Mouse (Mus musculus) myocyte (in vitro differentiated cells): ENCODE results near the gene Catip. TPM values are rescaled to one million over a fixed set of nuclear protein-coding genes. Genes with fewer than 3 reads are reported as not detected.

Experiments
- H3K27me3 ChIP-seq: one replicate; pipeline ENCODE4 v1.6.1; 2011; ENCODE audit not compliant: control insufficient read depth, insufficient read depth, insufficient read length
- H3K36me3 ChIP-seq: one replicate; pipeline ENCODE4 v1.6.1; 2011; ENCODE audit not compliant: control insufficient read depth, insufficient read depth
- H3K4me2 ChIP-seq: one replicate; pipeline ENCODE4 v1.6.1; 2011; ENCODE audit warnings: low read depth, control low read depth
- H3K4me3 ChIP-seq: one replicate; pipeline ENCODE4 v1.5.1; 2011; ENCODE audit warnings: mild to moderate bottlenecking, control low read depth, moderate library complexity
- H3K79me2 ChIP-seq: one replicate; pipeline ENCODE4 v1.6.1; 2011; ENCODE audit not compliant: control insufficient read depth, insufficient read depth
- H3ac ChIP-seq: one replicate; pipeline ENCODE4 v1.6.1; 2011; ENCODE audit not compliant: control insufficient read depth, insufficient read length
- CEBPB ChIP-seq: IDR thresholded peaks from 2 replicates; pipeline ENCODE4 v1.6.1; 2011; ENCODE audit warnings: mild to moderate bottlenecking, moderate library complexity; ENCODE audit not compliant: poor library complexity, insufficient read depth, severe bottlenecking
- E2F4 ChIP-seq: IDR thresholded peaks from one replicate; pipeline ENCODE4 v1.6.1; 2011; ENCODE audit warnings: mild to moderate bottlenecking, control low read depth, moderate library complexity; ENCODE audit not compliant: insufficient read depth
- MAX ChIP-seq: IDR thresholded peaks from one replicate; pipeline ENCODE4 v1.6.1; 2011; ENCODE audit warnings: low read depth, mild to moderate bottlenecking, control low read depth
- MYOD1 ChIP-seq, 3 experiments: IDR thresholded peaks; one replicate each; pipeline ENCODE4 v1.6.1; 2011; ENCODE audit warnings: control low read depth in 2 of 3, low read depth in 2 of 3, mild to moderate bottlenecking in 2 of 3, moderate library complexity in 1 of 3; ENCODE audit not compliant: insufficient read length in 2 of 3, control insufficient read depth in 1 of 3
- MYOG ChIP-seq, 3 experiments: IDR thresholded peaks; one replicate each; pipeline ENCODE4 v1.6.1; 2011; ENCODE audit warnings: control low read depth in 2 of 3, low read depth in 2 of 3, mild to moderate bottlenecking in 2 of 3; ENCODE audit not compliant: insufficient read length in 2 of 3, control insufficient read depth in 1 of 3, insufficient read depth in 1 of 3
- POLR2A ChIP-seq: IDR thresholded peaks from one replicate; pipeline ENCODE4 v1.6.1; 2011; ENCODE audit warnings: low read depth, mild to moderate bottlenecking, control low read depth, moderate library complexity; ENCODE audit not compliant: insufficient read length
- POLR2AphosphoS2 ChIP-seq: IDR thresholded peaks from one replicate; pipeline ENCODE4 v1.6.1; 2011; ENCODE audit warnings: low read depth, control low read depth; ENCODE audit not compliant: insufficient read length
- REST ChIP-seq: IDR thresholded peaks from one replicate; pipeline ENCODE4 v1.6.1; 2011; ENCODE audit warnings: mild to moderate bottlenecking, control low read depth, moderate library complexity; ENCODE audit not compliant: insufficient read depth, insufficient read length
- SRF ChIP-seq: IDR thresholded peaks from one replicate; pipeline ENCODE4 v1.6.1; 2011; ENCODE audit warnings: low read depth; ENCODE audit not compliant: control insufficient read depth, insufficient read length
- TCF12 ChIP-seq: IDR thresholded peaks from one replicate; pipeline ENCODE4 v1.6.1; 2011; ENCODE audit warnings: mild to moderate bottlenecking, control low read depth; ENCODE audit not compliant: poor library complexity, insufficient read depth, severe bottlenecking
- TCF3 ChIP-seq: IDR thresholded peaks from one replicate; pipeline ENCODE4 v1.6.1; 2011; ENCODE audit warnings: low read depth, control low read depth; ENCODE audit not compliant: insufficient read length
- USF1 ChIP-seq: IDR thresholded peaks from one replicate; pipeline ENCODE4 v1.6.1; 2011; ENCODE audit warnings: low read depth, mild to moderate bottlenecking, control low read depth, moderate library complexity
- polyA plus RNA-seq: library from polyadenylated mRNA; unstranded; fragments of >200 nt; fragmentation: generic; extraction: Trizol; gene quantifications from one replicate; pipeline ENCODE4 v1.2.1, GENCODE M21; 2012; ENCODE audit warnings: missing spikeins

Gene Catip
- polyA plus RNA-seq, 1 experiment: 0.10 TPM

DNA sequence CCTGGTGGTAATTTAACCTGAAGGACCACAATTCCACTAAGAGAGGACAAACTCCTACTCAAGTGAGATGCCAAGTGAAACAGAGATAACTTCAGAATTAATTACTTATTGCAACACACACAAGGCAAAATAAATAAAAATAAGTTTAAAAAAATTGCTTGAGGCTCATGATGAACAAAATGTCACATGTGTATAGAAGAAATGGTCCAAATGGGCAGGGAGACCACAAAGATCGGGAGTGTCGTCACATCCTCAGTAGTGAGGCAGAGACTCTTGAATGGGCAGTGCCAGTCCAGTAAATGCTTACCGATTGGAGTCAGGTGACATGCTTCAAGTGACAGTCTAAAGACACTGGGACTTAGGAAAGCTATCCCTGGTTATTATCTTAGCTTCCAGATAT lies 38.6 kb downstream of the Catip start:
- TF ChIP-seq MYOG (IDR thresholded peaks at IDR 0.05; ENCODE audit: control insufficient read depth in 1 of 3, insufficient read depth in 1 of 3, insufficient read length in 2 of 3, low read depth in 2 of 3) (no peak), MYOD1 (IDR thresholded peaks at IDR 0.05; ENCODE audit: control insufficient read depth in 1 of 3, insufficient read length in 2 of 3, low read depth in 2 of 3) (no peak), SRF (no peak), TCF3 (no peak), POLR2A (no peak), MAX (no peak), REST (no peak), POLR2AphosphoS2 (no peak), TCF12 (no peak), CEBPB (no peak), E2F4 (no peak), USF1 (no peak)
- Histone ChIP-seq H3K4me3 (no peak overlapping the region), H3K79me2 (no peaks in the 10 kb centered on the region), H3ac (no peak overlapping the region), H3K4me2 (no peak overlapping the region), H3K27me3 (no peaks in the 10 kb centered on the region), H3K36me3 (no peaks in the 10 kb centered on the region)

DNA sequence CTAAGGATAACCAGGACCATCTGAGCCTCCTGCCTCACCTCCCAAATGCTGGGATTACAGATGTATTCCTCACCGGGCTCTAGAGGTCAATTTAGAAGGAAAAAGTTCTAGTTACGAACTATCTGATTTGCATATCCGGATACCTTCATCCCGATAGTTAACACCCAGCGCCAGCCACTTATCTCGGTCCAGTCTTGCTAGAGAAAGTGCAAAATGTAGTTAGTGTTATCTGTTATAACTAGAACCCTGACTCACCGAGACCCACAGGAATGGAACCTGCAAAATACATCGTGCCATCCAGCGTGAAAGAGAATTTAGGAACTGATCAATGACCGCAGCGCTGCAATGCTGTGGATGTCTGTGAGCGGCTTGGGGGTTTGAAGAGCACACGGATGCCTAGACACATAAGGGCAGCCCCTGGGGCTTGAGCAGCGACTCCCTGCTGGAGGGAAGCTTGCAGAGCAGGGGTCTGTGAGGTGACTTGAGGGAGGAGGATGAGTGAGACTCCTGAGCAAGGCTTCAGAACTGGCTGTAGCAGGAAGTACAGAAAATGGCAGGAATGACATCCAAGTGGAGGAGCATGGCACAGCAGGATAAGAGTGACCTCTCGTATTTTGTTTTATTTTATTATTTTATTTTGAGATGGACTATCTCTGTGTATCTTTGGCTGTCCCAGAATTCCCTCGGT lies 39.3 kb downstream of the Catip start:
- Histone ChIP-seq H3K36me3 (no peaks in the 10 kb centered on the region), H3K27me3 (no peaks in the 10 kb centered on the region), H3K79me2 (no peaks in the 10 kb centered on the region), H3K4me3 (no peak overlapping the region), H3ac (no peak overlapping the region), H3K4me2 (no peak overlapping the region)
- TF ChIP-seq SRF (no peak), TCF3 (no peak), TCF12 (no peak), REST (no peak), MAX (no peak), POLR2A (no peak), MYOD1 (IDR thresholded peaks at IDR 0.05; ENCODE audit: control insufficient read depth in 1 of 3, insufficient read length in 2 of 3, low read depth in 2 of 3) (no peak), E2F4 (no peak), POLR2AphosphoS2 (no peak), MYOG (IDR thresholded peaks at IDR 0.05; ENCODE audit: control insufficient read depth in 1 of 3, insufficient read depth in 1 of 3, insufficient read length in 2 of 3, low read depth in 2 of 3) (no peak), USF1 (no peak), CEBPB (no peak)

DNA sequence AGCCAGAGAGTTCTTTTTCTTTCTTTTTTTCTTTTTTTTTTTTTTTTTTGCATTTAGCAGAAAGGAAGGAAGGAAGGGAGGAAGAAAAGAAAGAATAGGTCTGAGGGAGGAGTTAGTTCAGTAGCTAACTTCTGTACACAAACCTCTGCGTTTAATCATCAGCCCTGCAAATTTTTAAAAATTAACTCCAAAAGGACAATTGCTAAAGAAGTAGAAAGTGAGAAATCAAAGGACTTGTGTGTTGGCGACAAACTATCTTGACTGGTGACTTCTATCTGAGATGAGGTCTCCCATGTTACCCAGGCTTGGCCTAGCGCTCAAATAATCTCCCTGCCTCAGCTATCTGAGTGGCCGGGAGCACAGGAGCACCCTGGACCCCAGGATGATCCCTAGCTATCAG lies 42.3 kb downstream of the Catip start:
- no peaks in the 10 kb centered on the region for H3K79me2 ChIP-seq
- no peak overlapping the region for H3ac ChIP-seq
- H3K4me2 ChIP-seq: no peak overlapping the region
- TF ChIP-seq REST (no peak), USF1 (no peak), CEBPB (no peak), POLR2AphosphoS2 (no peak), MYOG (IDR thresholded peaks at IDR 0.05; ENCODE audit: control insufficient read depth in 1 of 3, insufficient read depth in 1 of 3, insufficient read length in 2 of 3, low read depth in 2 of 3) (no peak), MYOD1 (IDR thresholded peaks at IDR 0.05; ENCODE audit: control insufficient read depth in 1 of 3, insufficient read length in 2 of 3, low read depth in 2 of 3) (no peak), E2F4 (no peak), TCF12 (no peak), SRF (no peak), MAX (no peak), TCF3 (no peak)
- H3K36me3 ChIP-seq: no peaks in the 10 kb centered on the region
- H3K27me3 ChIP-seq: no peaks in the 10 kb centered on the region
- no peak overlapping the region for H3K4me3 ChIP-seq

DNA sequence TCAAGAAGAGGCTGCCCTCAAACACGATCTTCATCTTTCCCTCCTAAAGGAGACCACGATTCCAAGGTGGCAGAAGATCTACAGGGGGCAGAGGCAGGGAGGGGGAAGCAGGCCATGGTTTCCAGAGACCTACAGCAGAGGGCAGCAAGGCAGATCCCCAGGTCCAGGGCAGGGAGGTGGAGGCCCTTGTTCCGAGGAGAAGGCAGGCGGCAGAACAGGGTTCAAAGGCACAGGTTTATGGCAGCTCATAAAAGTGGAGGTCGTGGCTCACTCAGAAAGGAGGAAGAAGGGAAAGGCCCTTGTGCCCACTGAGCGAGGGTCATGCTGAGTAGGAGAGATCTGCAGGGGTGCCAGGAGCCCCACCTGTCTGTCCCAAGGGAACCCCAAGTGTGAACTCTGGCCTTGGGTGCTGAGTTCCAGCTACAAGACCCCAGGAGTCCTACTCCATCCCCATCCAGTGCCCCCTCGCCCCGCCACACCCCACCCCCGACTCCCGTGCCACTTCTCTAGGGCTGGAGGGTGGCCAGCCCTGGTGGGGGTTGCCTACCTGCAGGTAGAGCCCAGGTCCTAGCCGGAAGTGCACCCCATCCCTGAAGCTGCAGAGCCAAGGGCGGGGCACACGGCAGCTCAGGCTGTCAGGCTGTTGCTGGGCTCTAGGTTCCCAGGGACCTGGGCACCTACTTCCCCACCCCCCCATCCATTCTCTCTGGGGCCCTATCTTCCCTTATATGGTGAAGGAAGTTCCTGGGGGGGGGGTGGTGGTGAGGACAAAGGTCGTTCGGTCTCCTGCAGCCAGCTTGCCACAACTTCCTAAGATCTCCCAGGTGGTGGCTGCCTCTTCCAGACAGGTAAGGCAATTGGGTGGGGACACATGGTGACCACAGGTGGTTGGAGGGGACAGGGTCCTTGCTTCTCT lies 46.9 kb downstream of the Catip start, which contains the start of gene Vil1:
Gene Vil1 (plus strand): TSS at position 788 of the 916 bp plus-strand sequence.
- no peaks in the 10 kb centered on the region for H3K27me3 ChIP-seq
- TF ChIP-seq TCF3: no peak
- no peak for TF ChIP-seq SRF
- no peak for TF ChIP-seq MYOD1 (IDR thresholded peaks at IDR 0.05; ENCODE audit: control insufficient read depth in 1 of 3, insufficient read length in 2 of 3, low read depth in 2 of 3)
- no peak for TF ChIP-seq MAX
- no peak for TF ChIP-seq E2F4
- no peak for TF ChIP-seq TCF12
- no peak for TF ChIP-seq USF1
- TF ChIP-seq CEBPB: no peak
- TF ChIP-seq REST: no peak
- no peak for TF ChIP-seq POLR2AphosphoS2
- no peak for TF ChIP-seq MYOG (IDR thresholded peaks at IDR 0.05; ENCODE audit: control insufficient read depth in 1 of 3, insufficient read depth in 1 of 3, insufficient read length in 2 of 3, low read depth in 2 of 3)
- TF ChIP-seq POLR2A: no peak
- no peak within 1 kb of the TSS for H3K4me3 ChIP-seq
- H3ac ChIP-seq: no peak within 1 kb of the TSS
- no peak within 1 kb of the TSS for H3K4me2 ChIP-seq
- H3K36me3 ChIP-seq: no peaks in the 10 kb centered on the region
- H3K79me2 ChIP-seq: no peaks in the 10 kb centered on the region
